Mouse (Mus musculus) myocyte (in vitro differentiated cells): ENCODE results near the gene A430089I19Rik. TPM values are rescaled to one million over a fixed set of nuclear protein-coding genes. Genes with fewer than 3 reads are reported as not detected.
"Not testable (repeated sequence)": the region's sequence is repeated elsewhere in the genome, so short reads cannot be mapped to it uniquely, and the experiment has no call there.

Source experiments
- H3K27me3 ChIP-seq: one replicate; pipeline ENCODE4 v1.6.1; 2011; ENCODE audit not compliant: control insufficient read depth, insufficient read depth, insufficient read length
- H3K36me3 ChIP-seq: one replicate; pipeline ENCODE4 v1.6.1; 2011; ENCODE audit not compliant: control insufficient read depth, insufficient read depth
- H3K4me2 ChIP-seq: one replicate; pipeline ENCODE4 v1.6.1; 2011; ENCODE audit warnings: low read depth, control low read depth
- H3K4me3 ChIP-seq: one replicate; pipeline ENCODE4 v1.5.1; 2011; ENCODE audit warnings: mild to moderate bottlenecking, control low read depth, moderate library complexity
- H3K79me2 ChIP-seq: one replicate; pipeline ENCODE4 v1.6.1; 2011; ENCODE audit not compliant: control insufficient read depth, insufficient read depth
- H3ac ChIP-seq: one replicate; pipeline ENCODE4 v1.6.1; 2011; ENCODE audit not compliant: control insufficient read depth, insufficient read length
- polyA plus RNA-seq: library from polyadenylated mRNA; unstranded; fragments of >200 nt; fragmentation: generic; extraction: Trizol; gene quantifications from one replicate; pipeline ENCODE4 v1.2.1, GENCODE M21; 2012; ENCODE audit warnings: missing spikeins

The A430089I19Rik gene
- not detected for polyA plus RNA-seq

DNA sequence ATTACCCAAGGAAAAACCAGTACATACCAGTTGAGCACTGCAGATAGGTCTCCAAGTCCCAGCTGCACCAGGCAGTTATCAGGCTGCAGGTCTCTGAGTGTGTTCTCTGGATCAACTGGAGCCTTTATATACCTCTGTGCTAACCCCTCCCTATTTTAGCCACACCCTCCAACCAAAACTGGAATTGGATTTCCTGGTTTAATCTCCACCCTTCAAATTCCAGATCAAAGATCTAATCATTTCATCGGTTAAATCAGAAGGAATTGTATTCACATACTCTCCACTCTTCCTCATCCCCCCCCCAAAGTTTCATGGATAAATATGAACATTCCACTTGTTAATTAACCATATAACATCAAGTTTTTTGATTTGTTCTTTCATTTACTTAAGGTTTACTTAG lies at the start of gene A430089I19Rik:
TSS of gene A430089I19Rik (minus strand) at position 101 of the 400 bp plus-strand sequence.
- not testable (repeated sequence) for H3K4me2 ChIP-seq, H3K4me3 ChIP-seq, H3K36me3 ChIP-seq, H3K79me2 ChIP-seq, H3K27me3 ChIP-seq, H3ac ChIP-seq

DNA sequence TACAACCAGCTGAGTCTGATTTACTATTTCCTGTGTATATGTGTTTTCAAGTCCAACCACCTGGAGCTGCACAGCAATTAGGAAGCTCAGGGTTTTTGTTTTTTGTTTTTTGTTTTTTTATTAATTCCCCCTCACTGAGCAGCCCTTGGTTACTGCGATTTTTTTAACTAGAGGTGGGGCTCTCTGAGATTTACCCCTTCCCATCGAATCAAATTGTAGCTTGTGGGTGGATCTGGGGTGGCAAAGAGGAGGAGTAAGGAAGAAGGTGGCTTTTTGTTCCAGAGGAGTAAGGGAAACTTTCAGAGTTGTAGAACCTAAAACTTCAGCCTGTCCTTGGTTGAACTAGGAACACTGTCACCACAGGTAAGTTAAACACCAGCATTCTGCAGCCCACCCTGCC lies 32.9 kb upstream of the A430089I19Rik start, which contains the start of gene AA792892:
TSS of gene AA792892 (plus strand) at position 301 of the 400 bp plus-strand sequence.
- H3K27me3 ChIP-seq, H3ac ChIP-seq, H3K79me2 ChIP-seq, H3K4me3 ChIP-seq, H3K4me2 ChIP-seq, H3K36me3 ChIP-seq: not testable (repeated sequence)

DNA sequence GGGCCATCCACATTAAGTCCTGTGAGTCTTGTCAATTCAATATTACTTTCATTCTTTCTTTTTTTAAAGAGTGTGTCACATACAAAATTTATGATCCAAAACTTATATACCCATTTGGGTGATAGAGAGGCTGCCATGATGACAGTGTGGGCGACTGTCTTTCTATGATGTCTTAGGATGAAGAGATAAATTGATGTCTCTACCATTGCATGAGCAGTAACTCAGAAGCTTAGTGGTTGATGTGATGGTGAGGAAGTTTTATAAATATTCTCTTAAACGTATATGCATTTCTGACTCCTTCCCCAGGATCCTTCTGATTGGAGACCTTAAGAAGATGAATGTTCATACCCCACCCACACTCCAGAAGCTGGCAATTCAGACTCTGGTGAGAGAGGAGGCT lies 7.5 kb upstream of the A430089I19Rik start, which contains the start of gene Gm6502:
TSS of gene Gm6502 (plus strand) at position 301 of the 400 bp plus-strand sequence.
- not testable (repeated sequence) for H3K4me2 ChIP-seq, H3K4me3 ChIP-seq, H3K27me3 ChIP-seq, H3ac ChIP-seq, H3K79me2 ChIP-seq, H3K36me3 ChIP-seq

Other genes with a start within 250 kb of the A430089I19Rik start
- not detected for gene BC061212, start 236.3 kb downstream of the A430089I19Rik start, polyA plus RNA-seq
- gene Gm6351, start 230.4 kb downstream of the A430089I19Rik start, polyA plus RNA-seq = not detected
- not detected for gene Gm3106, start 88.8 kb downstream of the A430089I19Rik start, polyA plus RNA-seq
- not detected for gene Gm6502, start 7.6 kb upstream of the A430089I19Rik start, polyA plus RNA-seq
- not detected for gene AA792892, start 33.0 kb upstream of the A430089I19Rik start, polyA plus RNA-seq
- not detected for gene Gm7682, start 139.0 kb upstream of the A430089I19Rik start, polyA plus RNA-seq
- gene Gm3139, start 219.5 kb upstream of the A430089I19Rik start, polyA plus RNA-seq = not detected